Mouse (Mus musculus) brain, adult 10 weeks (tissue): ENCODE results near the gene Lsmem1. TPM values are rescaled to one million over a fixed set of nuclear protein-coding genes. Genes with fewer than 3 reads are reported as not detected.

Experiments used
- polyA plus RNA-seq: library from polyadenylated mRNA; stranded (reverse); fragments of 350-450 nt; fragmentation: Illumina TruSeq; extraction: RNeasy Lipid Tissue Mini Kit (QIAGEN cat#74804); gene quantifications from one replicate; pipeline ENCODE4 v1.2.3, GENCODE M21; 2015; ENCODE audit warnings: low read depth, low replicate concordance

Gene Lsmem1
- 0.65 TPM for polyA plus RNA-seq

GRCm38 (mm10) chr12:40199302-40199701, at the start of gene Lsmem1:
Gene Lsmem1, minus strand, starts transcription at chr12:40199490.

GRCm38 (mm10) chr12:40248454-40249180, 49.3 kb upstream of the Lsmem1 start, which contains the start of gene Ifrd1:
Gene Ifrd1, minus strand, starts transcription at chr12:40248504.

GRCm38 (mm10) chr12:40133573-40134271, 65.6 kb downstream of the Lsmem1 start, which contains the start of gene Scin:
Gene Scin, minus strand, starts transcription at chr12:40134228.

Other genes with a start within 250 kb of the Lsmem1 start
- 48.5 TPM for gene Arl4a, start 161.5 kb downstream of the Lsmem1 start, polyA plus RNA-seq
- gene Scin, start 65.3 kb downstream of the Lsmem1 start, polyA plus RNA-seq, result not detected
- gene Ifrd1, start 49.0 kb upstream of the Lsmem1 start, polyA plus RNA-seq, result 99.0 TPM
- gene Zfp277, start 246.4 kb upstream of the Lsmem1 start, polyA plus RNA-seq, result 29.2 TPM
- 39.3 TPM for gene Dock4, start 246.5 kb upstream of the Lsmem1 start, polyA plus RNA-seq